Mouse (Mus musculus) lung, adult 10 weeks (tissue): Measurements from ENCODE around the gene Gpr82. TPM values are rescaled to one million over a fixed set of nuclear protein-coding genes. Genes with fewer than 3 reads are reported as not detected.

Source experiments
- polyA plus RNA-seq: library from polyadenylated mRNA; stranded (reverse); fragments of 350-450 nt; fragmentation: Illumina TruSeq; extraction: RNeasy Lipid Tissue Mini Kit (QIAGEN cat#74804); gene quantifications from one replicate; pipeline ENCODE4 v1.2.3, GENCODE M21; 2014; ENCODE audit warnings: low read depth, low replicate concordance; ENCODE audit not compliant: insufficient read depth

The Gpr82 gene
- polyA plus RNA-seq, result 0.27 TPM

GRCm38 (mm10) chrX:13661063-13661462, at the start of gene Gpr82:
Gene Gpr82, plus strand, starts transcription at chrX:13661363.

GRCm38 (mm10) chrX:13631599-13632283, 29.4 kb upstream of the Gpr82 start, which contains the start of gene Gpr34:
Gene Gpr34, plus strand, starts transcription at chrX:13632089.

Other genes with a start within 250 kb of the Gpr82 start
- 0.29 TPM for gene Nyx, start 195.3 kb upstream of the Gpr82 start, polyA plus RNA-seq
- 3.0 TPM for gene Gpr34, start 29.3 kb upstream of the Gpr82 start, polyA plus RNA-seq
- 10.7 TPM for gene Cask, start 190.0 kb downstream of the Gpr82 start, polyA plus RNA-seq